Mouse (Mus musculus) midbrain, embryonic 13.5 days (tissue): ENCODE results near the gene Neu1. TPM values are rescaled to one million over a fixed set of nuclear protein-coding genes. Genes with fewer than 3 reads are reported as not detected.

Experiments used
- ATAC-seq: fragments of 200-750 bp; cut with Nextera tagmentation; 2 replicates; pipeline ENCODE4 v1.8.0; 2017; ENCODE audit warnings: mild to moderate bottlenecking, moderate TSS enrichment, moderate library complexity
- H3K27ac ChIP-seq: fragments of 300-500 bp; sonication (generic); 2 replicates; pipeline ENCODE4 v1.5.1; 2015; ENCODE audit warnings: inconsistent platforms, mild to moderate bottlenecking, moderate library complexity
- H3K27me3 ChIP-seq: fragments of 300-500 bp; sonication (generic); 2 replicates; pipeline ENCODE4 v1.6.1; 2015; ENCODE audit warnings: mild to moderate bottlenecking, inconsistent platforms
- H3K36me3 ChIP-seq: fragments of 300-500 bp; sonication (generic); 2 replicates; pipeline ENCODE4 v1.6.1; 2015; ENCODE audit warnings: mild to moderate bottlenecking, inconsistent platforms
- H3K4me1 ChIP-seq: fragments of 300-500 bp; sonication (generic); replicated peaks from 2 replicates; pipeline ENCODE4 v1.6.1; 2015; ENCODE audit warnings: inconsistent platforms
- H3K4me2 ChIP-seq: fragments of 300-500 bp; sonication (generic); replicated peaks from 2 replicates; pipeline ENCODE4 v1.6.1; 2015; ENCODE audit warnings: moderate library complexity, mild to moderate bottlenecking, inconsistent platforms
- H3K4me3 ChIP-seq: fragments of 300-500 bp; sonication (generic); replicated peaks from 2 replicates; pipeline ENCODE4 v1.5.1; 2015; ENCODE audit warnings: mild to moderate bottlenecking, inconsistent platforms
- H3K9ac ChIP-seq: fragments of 300-500 bp; sonication (generic); replicated peaks from 2 replicates; pipeline ENCODE4 v1.6.1; 2015; ENCODE audit warnings: mild to moderate bottlenecking, inconsistent platforms
- H3K9me3 ChIP-seq: fragments of 300-500 bp; sonication (generic); 2 replicates; pipeline ENCODE4 v1.6.1; 2016; ENCODE audit warnings: mild to moderate bottlenecking, inconsistent platforms
- WGBS: fragments of 180-500 bp; shearing (Covaris S2); methylation state at CpG from one replicate; pipeline ENCODE4 v1.1.7; 2015; 5-methylcytosine and 5-hydroxymethylcytosine counted together
- polyA plus RNA-seq: library from polyadenylated mRNA; unstranded; fragments of >200 nt; fragmentation: Nextera tagmentation; extraction: Ambion mirVana; gene quantifications from 2 replicates; pipeline ENCODE4 v1.2.1, GENCODE M21; 2015

Neu1 gene
- polyA plus RNA-seq, 1 experiment from 2014 or later = 25.9 TPM

- WGBS = 91% methylated on average over 27 of the region's 27 CpGs
- Histone ChIP-seq H3K4me1 (peaks cover 25% of the 10 kb centered on the region), H3K27ac (no peak overlapping the region), H3K9me3 (no peaks in the 10 kb centered on the region), H3K4me3 (no peak overlapping the region), H3K27me3 (peaks cover 12% of the 10 kb centered on the region; the same call in 1 of the 2 replicates), H3K4me2 (no peak overlapping the region), H3K36me3 (no peaks in the 10 kb centered on the region), H3K9ac (0 out of 2 replicates have a peak overlapping the region, but pooled peaks have one; percentile 39)
- no peak for ATAC-seq
Measured at GRCm38 (mm10) chr17:34978239-34978638, 47.2 kb downstream of the Neu1 start.

- Histone ChIP-seq H3K27me3 (no peaks in the 10 kb centered on the region), H3K27ac (no peak overlapping the region), H3K4me1 (peaks cover 27% of the 10 kb centered on the region), H3K4me3 (no peak overlapping the region), H3K4me2 (no peak overlapping the region), H3K36me3 (no peaks in the 10 kb centered on the region), H3K9ac (0 out of 2 replicates have a peak overlapping the region, but pooled peaks have one; percentile 8), H3K9me3 (no peaks in the 10 kb centered on the region)
- no peak for ATAC-seq
- WGBS = 97% methylated on average over 4 of the region's 4 CpGs
Measured at GRCm38 (mm10) chr17:34979631-34980030, 48.6 kb downstream of the Neu1 start.

- no peak for ATAC-seq
- H3K9me3 ChIP-seq = no peaks in the 10 kb centered on the region
- no peaks in the 10 kb centered on the region for H3K27me3 ChIP-seq
- H3K27ac ChIP-seq = peak overlapping the region; percentile 67
- H3K4me2 ChIP-seq = peak overlapping the region; percentile 82
- peaks cover 9% of the 10 kb centered on the region for H3K36me3 ChIP-seq
- H3K4me1 ChIP-seq = peaks cover 27% of the 10 kb centered on the region
- WGBS = 23% methylated on average over 2 of the region's 2 CpGs
- peak overlapping the region; percentile 88 for H3K9ac ChIP-seq
- peak overlapping the region; percentile 85 for H3K4me3 ChIP-seq
Measured at GRCm38 (mm10) chr17:34980655-34981054, 49.6 kb downstream of the Neu1 start.

GRCm38 (mm10) chr17:34981690-34982180 lies 50.7 kb downstream of the Neu1 start, which contains the start of gene Lsm2:
TSS of gene Lsm2 (plus strand) at chr17:34981862.
- peaks cover 19% of the 10 kb centered on the region for H3K36me3 ChIP-seq
- peaks cover 27% of the 10 kb centered on the region for H3K4me1 ChIP-seq
- H3K27ac ChIP-seq = peak within 1 kb of the TSS; percentile 96
- peak; percentile 98 for ATAC-seq
- H3K4me3 ChIP-seq = peak within 1 kb of the TSS; percentile 85
- no peaks in the 10 kb centered on the region for H3K27me3 ChIP-seq
- H3K9ac ChIP-seq = peak within 1 kb of the TSS; percentile 88
- peak within 1 kb of the TSS; percentile 82 for H3K4me2 ChIP-seq
- H3K9me3 ChIP-seq = no peaks in the 10 kb centered on the region
- under 1% methylated on average over 57 of the region's 58 CpGs for WGBS

GRCm38 (mm10) chr17:34982328-34982727 lies 51.3 kb downstream of the Neu1 start:
- ATAC-seq = no peak; the same call in 1 of the 2 replicates
- under 1% methylated on average over 15 of the region's 15 CpGs for WGBS
- H3K9ac ChIP-seq = peak overlapping the region; percentile 88
- no peaks in the 10 kb centered on the region for H3K27me3 ChIP-seq
- peak overlapping the region; percentile 96 for H3K27ac ChIP-seq
- peak overlapping the region; percentile 85 for H3K4me3 ChIP-seq
- no peaks in the 10 kb centered on the region for H3K9me3 ChIP-seq
- H3K4me2 ChIP-seq = peak overlapping the region; percentile 82
- H3K36me3 ChIP-seq = peaks cover 21% of the 10 kb centered on the region
- peaks cover 27% of the 10 kb centered on the region for H3K4me1 ChIP-seq

- no peaks in the 10 kb centered on the region for H3K27me3 ChIP-seq
- no peak overlapping the region for H3K9ac ChIP-seq
- 69% methylated on average over 2 of the region's 2 CpGs for WGBS
- ATAC-seq = no peak
- H3K4me3 ChIP-seq = no peak overlapping the region
- peaks cover 25% of the 10 kb centered on the region for H3K36me3 ChIP-seq
- H3K27ac ChIP-seq = no peak overlapping the region
- H3K9me3 ChIP-seq = no peaks in the 10 kb centered on the region
- peaks cover 27% of the 10 kb centered on the region for H3K4me1 ChIP-seq
- no peak overlapping the region for H3K4me2 ChIP-seq
Measured at GRCm38 (mm10) chr17:34984218-34984617, 53.2 kb downstream of the Neu1 start.

Other genes starting within 250 kb of the Neu1 start
- gene C4b, start 187.4 kb upstream of the Neu1 start, polyA plus RNA-seq = not detected in 2 replicates
- gene Cyp21a1, start 126.7 kb upstream of the Neu1 start, polyA plus RNA-seq = not detected in 2 replicates
- 38.5 and 40.5 TPM in 2 replicates for gene Stk19, start 94.3 kb upstream of the Neu1 start, polyA plus RNA-seq
- 74.7 and 76.1 TPM in 2 replicates for gene Dxo, start 94.2 kb upstream of the Neu1 start, polyA plus RNA-seq
- 59.3 and 61.3 TPM in 2 replicates for gene Skiv2l, start 81.0 kb upstream of the Neu1 start, polyA plus RNA-seq
- gene Nelfe, start 80.9 kb upstream of the Neu1 start, polyA plus RNA-seq = 95.0 and 100 TPM in 2 replicates
- 1.7 and 2.2 TPM in 2 replicates for gene Cfb, start 68.7 kb upstream of the Neu1 start, polyA plus RNA-seq
- 13.2 and 16.3 TPM in 2 replicates for gene Zbtb12, start 51.8 kb upstream of the Neu1 start, polyA plus RNA-seq
- gene Gm20547, start 49.2 kb upstream of the Neu1 start, polyA plus RNA-seq = 0.08 TPM in 1 of 2 replicates, not detected in the other
- 1.2 and 2.1 TPM in 2 replicates for gene C2, start 33.0 kb upstream of the Neu1 start, polyA plus RNA-seq
- gene Ehmt2, start 32.8 kb upstream of the Neu1 start, polyA plus RNA-seq = 105 and 114 TPM in 2 replicates
- gene Slc44a4, start 16.8 kb upstream of the Neu1 start, polyA plus RNA-seq = 0.09 TPM in 1 of 2 replicates, not detected in the other
- 0.10 and 0.11 TPM in 2 replicates for gene Hspa1b, start 28.0 kb downstream of the Neu1 start, polyA plus RNA-seq
- not detected in 2 replicates for gene Gm20481, start 38.7 kb downstream of the Neu1 start, polyA plus RNA-seq
- gene Hspa1a, start 40.9 kb downstream of the Neu1 start, polyA plus RNA-seq = 2.8 and 2.9 TPM in 2 replicates
- gene Hspa1l, start 41.5 kb downstream of the Neu1 start, polyA plus RNA-seq = 0.55 and 1.5 TPM in 2 replicates
- 141 and 150 TPM in 2 replicates for gene Lsm2, start 50.6 kb downstream of the Neu1 start, polyA plus RNA-seq
- gene Vars, start 69.7 kb downstream of the Neu1 start, polyA plus RNA-seq = 61.0 and 69.1 TPM in 2 replicates
- gene Vwa7, start 85.3 kb downstream of the Neu1 start, polyA plus RNA-seq = 0.13 and 0.20 TPM in 2 replicates
- gene Sapcd1, start 96.8 kb downstream of the Neu1 start, polyA plus RNA-seq = 3.8 and 4.3 TPM in 2 replicates
- gene Msh5, start 115.5 kb downstream of the Neu1 start, polyA plus RNA-seq = 3.3 and 3.7 TPM in 2 replicates
- 93.7 and 99.6 TPM in 2 replicates for gene Clic1, start 118.7 kb downstream of the Neu1 start, polyA plus RNA-seq
- gene Ddah2, start 127.8 kb downstream of the Neu1 start, polyA plus RNA-seq = 501 and 531 TPM in 2 replicates
- not detected in 2 replicates for gene Ly6g6c, start 134.1 kb downstream of the Neu1 start, polyA plus RNA-seq
- gene Mpig6b, start 134.9 kb downstream of the Neu1 start, polyA plus RNA-seq = 0.45 and 0.50 TPM in 2 replicates
- gene Ly6g6e, start 145.6 kb downstream of the Neu1 start, polyA plus RNA-seq = 0.18 and 0.32 TPM in 2 replicates
- 1.0 and 1.9 TPM in 2 replicates for gene Ly6g6d, start 146.8 kb downstream of the Neu1 start, polyA plus RNA-seq
- 0.18 and 0.19 TPM in 2 replicates for gene Ly6g6f, start 154.4 kb downstream of the Neu1 start, polyA plus RNA-seq
- gene Abhd16a, start 158.0 kb downstream of the Neu1 start, polyA plus RNA-seq = 85.1 and 86.5 TPM in 2 replicates
- not detected in 2 replicates for gene Ly6g5c, start 177.0 kb downstream of the Neu1 start, polyA plus RNA-seq
- gene Ly6g5b, start 184.2 kb downstream of the Neu1 start, polyA plus RNA-seq = 1.4 and 1.7 TPM in 2 replicates
- gene Gpank1, start 190.2 kb downstream of the Neu1 start, polyA plus RNA-seq = 27.1 and 30.4 TPM in 2 replicates
- 293 and 316 TPM in 2 replicates for gene Csnk2b, start 190.8 kb downstream of the Neu1 start, polyA plus RNA-seq
- gene D17H6S53E, start 195.1 kb downstream of the Neu1 start, polyA plus RNA-seq = 9.2 and 9.4 TPM in 2 replicates
- gene Apom, start 200.8 kb downstream of the Neu1 start, polyA plus RNA-seq = 0.53 and 0.63 TPM in 2 replicates
- 93.7 and 93.9 TPM in 2 replicates for gene Bag6, start 203.9 kb downstream of the Neu1 start, polyA plus RNA-seq
- 209 and 228 TPM in 2 replicates for gene Prrc2a, start 233.6 kb downstream of the Neu1 start, polyA plus RNA-seq
- gene Aif1, start 244.8 kb downstream of the Neu1 start, polyA plus RNA-seq = 4.9 and 7.0 TPM in 2 replicates